Mouse (Mus musculus) cerebellum, adult 9-11 months (tissue): ENCODE results near the gene Oasl1.
A peak's percentile ranks its signal among the peaks of the same experiment; 100 is the strongest.

Experiments used
- DNase-seq: peaks from one replicate; pipeline ENCODE4 v3.0.0; 2022

Oasl1 gene

GRCm38 (mm10) chr5:114931626-114932025 lies 8.6 kb downstream of the Oasl1 start:
- no peak for DNase-seq

GRCm38 (mm10) chr5:114933206-114933605 lies 10.2 kb downstream of the Oasl1 start:
- DNase-seq = no peak

- no peak for DNase-seq
Measured at GRCm38 (mm10) chr5:114935838-114936237, 12.8 kb downstream of the Oasl1 start.

GRCm38 (mm10) chr5:114941138-114941537 lies 18.1 kb downstream of the Oasl1 start:
- peak; percentile 17 for DNase-seq

DNA sequence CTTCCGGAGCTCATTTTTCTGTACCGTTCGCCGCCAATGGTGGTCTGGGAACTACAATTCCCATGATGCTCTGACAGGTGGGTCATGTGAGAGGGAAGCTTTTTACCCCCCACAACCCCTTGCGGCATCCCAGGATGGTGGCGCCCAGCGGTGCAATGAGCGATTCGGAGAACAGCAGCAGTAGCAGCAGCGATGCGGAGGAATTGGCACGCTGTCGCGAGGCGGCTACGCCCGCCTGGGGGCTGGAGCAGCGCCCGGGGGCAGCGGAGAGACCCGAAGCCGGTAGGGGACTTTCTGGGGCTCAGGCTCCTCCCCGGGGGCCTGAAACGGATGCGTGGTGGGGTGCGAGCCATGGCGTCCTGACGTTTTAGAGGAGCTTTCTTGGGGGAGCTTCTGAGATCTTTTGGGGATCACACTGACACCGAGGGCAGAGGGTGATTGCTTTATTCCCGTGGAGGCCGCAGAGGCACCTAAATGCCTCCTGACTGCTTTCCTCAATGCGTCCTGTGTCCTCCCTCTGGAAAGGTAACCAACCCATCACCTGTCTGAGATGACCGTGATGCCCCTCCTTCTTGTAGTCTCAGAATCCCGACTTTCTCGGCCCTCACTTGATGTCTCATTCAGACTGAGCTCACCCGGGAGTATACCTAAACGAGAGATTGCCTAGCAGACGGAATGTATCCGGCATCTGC lies 19.2 kb downstream of the Oasl1 start, which contains the start of gene 2210016L21Rik:
Gene 2210016L21Rik, plus strand, starts transcription at position 85 of the 692 bp plus-strand sequence.
- DNase-seq = peak; percentile 88

GRCm38 (mm10) chr5:114942766-114943130 lies 19.7 kb downstream of the Oasl1 start:
- no peak for DNase-seq

DNA sequence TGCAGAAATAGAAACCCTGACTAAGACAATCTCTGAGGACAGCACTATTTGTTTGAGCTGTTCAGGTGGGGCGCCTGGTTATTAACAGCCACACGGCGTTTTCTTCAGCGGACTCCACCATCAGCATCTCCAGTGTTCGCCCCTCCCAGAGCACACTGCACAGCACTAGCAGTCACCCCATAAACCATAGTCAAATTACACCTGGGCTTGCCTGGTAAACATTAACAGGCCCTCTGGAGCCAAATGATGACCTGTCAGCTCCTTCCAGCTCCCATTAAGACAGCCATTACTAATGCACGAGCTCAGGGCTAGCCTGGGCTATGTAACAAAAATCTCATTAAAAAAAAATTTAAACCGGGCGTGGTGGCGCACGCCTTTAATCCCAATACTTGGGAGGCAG lies 22.0 kb downstream of the Oasl1 start:
- no peak for DNase-seq

DNA sequence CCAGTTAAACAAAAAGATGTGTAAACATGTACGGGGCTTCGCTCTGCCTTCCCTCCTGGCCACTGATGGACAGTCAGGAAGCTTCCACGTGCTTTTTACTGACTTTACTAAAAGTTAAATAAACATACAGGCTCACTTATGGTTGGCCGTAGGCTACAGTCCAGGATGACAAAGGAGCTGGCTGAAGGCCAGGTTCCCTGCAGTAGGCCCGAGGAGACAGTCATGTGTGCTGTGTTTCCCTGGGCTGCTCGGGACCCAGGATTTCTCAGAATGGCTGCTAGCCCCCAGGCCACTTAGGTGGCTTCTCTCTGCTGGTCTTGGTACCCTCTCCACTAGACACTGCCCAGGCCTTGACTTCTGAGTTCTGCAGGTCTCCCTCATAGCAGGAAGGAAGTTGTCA lies 25.9 kb downstream of the Oasl1 start:
- DNase-seq = peak; percentile 54

- peak; percentile 78 for DNase-seq
Measured at GRCm38 (mm10) chr5:114949316-114949715, 26.3 kb downstream of the Oasl1 start.

GRCm38 (mm10) chr5:114949812-114950211 lies 26.8 kb downstream of the Oasl1 start:
- DNase-seq = no peak

- DNase-seq = no peak
Measured at GRCm38 (mm10) chr5:114950669-114951068, 27.6 kb downstream of the Oasl1 start.

DNA sequence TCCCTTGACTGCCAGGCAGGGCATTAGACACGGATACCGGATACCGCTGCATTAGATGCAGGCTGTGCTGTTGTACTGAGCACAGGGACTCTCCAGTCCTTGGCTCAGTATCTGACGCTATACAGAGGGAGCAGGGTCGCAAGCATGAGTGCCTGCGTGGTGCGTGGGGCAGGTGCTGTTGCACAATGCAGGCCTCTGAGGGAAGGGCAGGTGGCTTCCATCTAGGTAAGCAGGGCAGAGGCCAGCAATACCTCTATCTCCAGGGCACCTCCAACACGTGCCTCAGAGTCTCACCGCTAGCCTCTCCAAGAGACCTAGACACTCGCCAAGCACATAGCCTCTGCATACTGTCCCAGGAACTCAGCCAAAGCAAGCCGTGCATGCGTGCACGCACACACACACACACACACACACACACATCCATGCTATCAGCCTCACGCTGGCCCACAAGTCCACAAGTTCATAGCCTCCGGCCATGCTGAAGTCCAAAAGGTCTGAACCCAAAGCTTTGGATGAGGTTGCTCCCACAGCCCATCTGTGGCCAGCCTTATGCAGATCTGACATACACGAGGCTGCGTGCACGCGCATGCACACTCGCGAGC lies 28.3 kb downstream of the Oasl1 start:
- no peak for DNase-seq

- DNase-seq = no peak
Measured at GRCm38 (mm10) chr5:114953326-114953725, 30.3 kb downstream of the Oasl1 start.

DNA sequence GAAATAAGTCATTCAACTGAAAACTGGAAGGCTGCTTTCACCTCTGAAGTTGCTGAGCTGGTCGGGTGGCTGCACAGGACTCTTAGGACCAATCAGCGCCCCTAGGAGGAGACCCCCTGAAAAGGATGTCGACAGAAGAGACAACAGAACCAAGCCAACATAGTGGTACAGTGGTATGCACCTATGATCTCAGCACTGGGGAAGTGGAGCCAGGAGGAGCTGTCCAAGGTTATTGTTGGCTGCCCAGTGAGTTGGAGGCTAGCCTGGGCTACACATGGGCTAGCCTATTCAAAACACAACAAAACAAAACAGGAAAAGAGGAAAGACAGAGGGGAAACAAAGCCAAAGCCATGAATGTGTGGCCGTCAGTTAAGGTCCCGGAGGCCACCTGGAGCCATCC lies 35.0 kb downstream of the Oasl1 start:
- no peak for DNase-seq

GRCm38 (mm10) chr5:114961590-114962360 lies 38.7 kb downstream of the Oasl1 start:
- DNase-seq = no peak

DNA sequence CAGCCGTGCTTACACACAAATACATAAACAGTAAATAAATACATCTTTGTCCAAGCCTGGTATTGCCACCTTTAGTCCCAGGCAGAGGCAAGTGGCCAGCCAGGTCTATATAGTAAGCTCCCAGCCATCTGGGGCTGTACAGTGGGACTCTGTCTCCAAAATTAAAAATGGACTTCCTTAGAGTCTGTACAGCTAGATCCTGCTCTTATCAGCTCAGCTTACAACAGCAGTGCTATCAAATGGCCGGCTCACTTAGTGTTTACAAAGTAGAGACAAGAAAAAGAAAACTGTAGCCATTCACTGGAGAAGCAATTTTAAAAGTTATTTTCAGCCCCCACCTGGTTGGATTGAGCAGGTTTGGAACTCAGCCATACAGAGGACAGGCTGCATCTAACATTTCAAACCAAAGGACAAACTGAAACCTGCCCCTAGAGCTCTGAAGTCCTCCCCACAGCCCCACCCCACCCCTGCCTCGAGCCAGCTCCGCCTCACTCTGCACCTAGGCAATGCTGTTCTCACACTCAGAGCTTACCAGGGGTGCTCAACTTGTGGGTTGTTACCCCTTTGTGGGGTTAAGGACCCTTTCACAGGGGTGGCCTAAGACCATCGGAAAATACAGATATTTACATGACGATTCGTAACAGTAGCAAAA lies 41.4 kb downstream of the Oasl1 start:
- DNase-seq = no peak

DNA sequence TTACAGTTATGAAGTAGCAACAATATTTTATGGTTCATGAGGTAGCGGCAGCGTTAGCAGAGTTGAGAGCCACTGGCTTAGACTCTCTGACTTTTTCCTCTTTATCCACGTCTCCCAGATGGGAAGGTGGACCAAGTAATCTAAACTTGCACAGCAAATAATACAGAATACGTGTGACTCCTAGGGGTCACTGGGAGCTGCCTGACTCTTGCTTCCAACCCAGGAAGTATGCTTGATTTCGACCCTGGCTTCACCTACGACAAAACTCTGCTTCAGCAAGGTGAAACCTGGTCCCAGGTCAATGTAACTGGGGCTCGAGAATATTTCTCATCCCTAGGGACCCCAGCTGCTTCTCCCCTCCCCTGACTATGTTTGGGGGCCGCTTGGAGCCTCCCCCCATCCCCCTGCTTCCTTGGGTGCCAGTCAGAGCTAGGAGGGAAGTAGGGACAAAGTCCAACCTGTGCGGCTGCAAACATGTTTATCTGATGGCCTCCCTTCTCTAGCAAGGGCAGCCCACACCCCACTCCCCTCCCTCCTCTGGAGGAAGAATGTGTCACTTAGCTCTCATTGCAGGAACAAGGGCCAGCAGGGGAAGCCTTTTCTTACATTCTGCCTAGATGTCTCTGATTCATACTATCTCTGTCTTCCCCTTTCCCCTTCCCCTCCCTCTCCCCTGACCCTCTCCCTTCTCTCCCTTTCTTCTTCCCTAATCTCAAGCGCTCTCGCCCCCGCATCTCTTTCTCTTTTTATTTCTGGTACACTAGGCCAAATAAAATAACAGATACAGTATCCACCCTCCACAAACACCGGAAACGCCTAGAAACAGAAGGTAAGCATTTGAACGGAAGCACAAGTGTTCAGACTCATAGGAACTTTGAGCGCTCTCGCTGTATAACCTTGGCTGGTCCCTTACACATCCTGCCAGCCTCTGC lies 42.2 kb downstream of the Oasl1 start:
- DNase-seq = no peak

GRCm38 (mm10) chr5:114967523-114968268 lies 44.7 kb downstream of the Oasl1 start:
- DNase-seq = no peak

DNA sequence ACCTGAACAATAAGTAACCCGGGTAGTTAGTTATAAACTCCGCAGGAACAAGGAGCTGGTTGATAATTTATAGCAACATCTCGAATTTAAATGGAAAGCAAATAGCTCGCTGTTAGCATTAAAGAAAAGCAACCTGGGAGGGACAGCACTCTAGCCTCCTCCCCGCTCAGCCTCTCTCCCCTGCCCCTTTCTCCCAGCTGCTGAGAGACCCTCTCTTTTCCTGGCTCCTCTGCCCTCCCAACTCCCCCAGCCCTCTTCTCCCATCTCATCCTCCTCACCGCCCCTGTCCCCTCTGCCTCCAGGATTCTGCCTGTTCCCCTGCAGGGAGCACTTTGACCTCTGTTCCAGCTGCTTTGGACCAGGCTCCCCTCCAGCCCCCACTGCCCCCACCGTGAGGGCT lies 45.6 kb downstream of the Oasl1 start:
- no peak for DNase-seq

DNA sequence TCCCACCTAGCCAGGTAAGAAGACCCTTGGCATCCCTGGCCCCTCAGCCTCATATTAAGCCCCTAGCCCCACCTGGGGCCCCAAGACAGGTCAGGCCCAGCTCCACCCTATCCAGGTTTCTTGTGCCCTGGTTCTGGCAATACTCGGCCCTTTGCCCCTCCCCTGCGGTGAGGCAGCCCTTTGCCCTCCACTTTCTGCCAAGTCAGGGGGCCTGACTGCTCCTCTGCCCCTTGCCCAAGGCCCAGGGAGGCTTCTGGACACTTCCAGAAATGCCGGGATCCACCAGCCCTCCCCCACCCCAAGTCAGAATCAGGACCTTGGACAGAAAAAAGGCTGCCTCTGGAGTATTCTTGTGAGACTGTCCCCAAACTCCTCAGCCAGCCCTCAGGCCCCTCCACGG lies 46.0 kb downstream of the Oasl1 start:
- no peak for DNase-seq

GRCm38 (mm10) chr5:114969609-114970215 lies 46.7 kb downstream of the Oasl1 start:
- DNase-seq = no peak
